Mouse (Mus musculus): ENCODE results near the gene A3galt2.

GRCm38 (mm10) chr4:128753571-128753970, 1.6 kb upstream of the A3galt2 start:
- TF ChIP-seq POLR2A (IDR thresholded peaks at IDR 0.05; ENCODE audit: low read depth, low read length) (no peak), CTCF (conservative IDR thresholded peaks at IDR 0.05; ENCODE audit: insufficient read depth, insufficient read length, low read depth, low read length) (no peak)

Measured in kidney, adult 2 months (tissue).